22 mouse cellular contexts compared by ENCODE assay signal in the genomic region with DNA sequence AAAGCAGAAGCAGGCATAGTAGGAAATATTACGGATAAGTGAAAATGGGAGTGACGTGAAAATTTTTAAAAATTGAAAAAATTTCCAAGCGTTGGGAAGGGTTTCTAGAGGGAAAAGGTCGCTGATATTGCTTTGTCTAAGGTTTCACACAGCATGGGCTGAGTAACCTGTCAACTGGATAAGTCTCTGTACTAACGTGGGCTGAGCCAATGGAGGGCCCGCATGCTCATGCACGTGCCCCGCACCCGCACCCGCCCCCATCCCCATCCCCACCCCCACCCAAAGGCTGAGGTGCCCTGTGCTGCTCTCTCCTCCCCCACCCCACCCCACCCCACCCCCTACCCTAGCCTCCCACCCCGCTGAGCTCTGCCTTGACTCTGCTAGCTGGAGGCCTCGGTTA.
"Had no signal": no experiment of that assay in that cellular context is flagged by ENCODE, and none has a peak within 500 bp of the region (broad histone marks: within the 10 kb centered on the region; RNA-seq: fewer than 3 reads in every experiment).

No protein-coding gene starts in this region.

- H3K36me3 ChIP-seq: heart, embryonic 12.5 days; hindbrain, embryonic 13.5 days; hindbrain, embryonic 15.5 days; kidney, embryonic 15.5 days; limb, embryonic 12.5 days had no signal

- H3K4me1 ChIP-seq: hindbrain, embryonic 13.5 days; hindbrain, embryonic 15.5 days had no signal

- H3K9me3 ChIP-seq: heart, embryonic 12.5 days; hindbrain, embryonic 13.5 days; hindbrain, embryonic 15.5 days; kidney, embryonic 15.5 days; limb, embryonic 12.5 days had no signal

- H3K27ac ChIP-seq: hindbrain, embryonic 13.5 days; hindbrain, embryonic 15.5 days; hindbrain, postnatal 0 days; kidney, embryonic 15.5 days; kidney, postnatal 0 days; limb, embryonic 12.5 days; liver, embryonic 14.5 days had no signal

- ATAC-seq: hindbrain, postnatal 0 days; intestine, embryonic 16.5 days had no signal

- H3K4me3 ChIP-seq: heart, embryonic 12.5 days; hindbrain, embryonic 13.5 days; hindbrain, embryonic 15.5 days; kidney, embryonic 15.5 days; limb, embryonic 12.5 days had no signal

- DNase-seq: gastrocnemius, postnatal 14 days; gastrocnemius, postnatal 36 days; heart, adult 18-20 months; heart, postnatal 10 days; heart, postnatal 36 days; kidney, adult 11 months; kidney, adult 2 months; kidney, adult 9 months; kidney, postnatal 14 days; kidney, postnatal 36 days; layer of hippocampus, adult 9-11 months; layer of hippocampus, postnatal 36 days; left cerebral cortex, postnatal 4 days had no signal

- H3K9ac ChIP-seq: heart, embryonic 12.5 days; hindbrain, embryonic 13.5 days; hindbrain, embryonic 15.5 days; kidney, embryonic 15.5 days; limb, embryonic 12.5 days; liver, embryonic 14.5 days had no signal

- H3K27me3 ChIP-seq: heart, embryonic 12.5 days; hindbrain, embryonic 15.5 days; kidney, embryonic 15.5 days; limb, embryonic 12.5 days had no signal

- H3K4me2 ChIP-seq: heart, embryonic 12.5 days; hindbrain, embryonic 13.5 days; hindbrain, embryonic 15.5 days; kidney, embryonic 15.5 days; limb, embryonic 12.5 days had no signal
